Mouse (Mus musculus) small intestine, adult 2 months (tissue): ENCODE results near the gene Kxd1.

ENCODE experiments used
- CTCF ChIP-seq: fragments of 200-500 bp; IDR thresholded peaks from 2 replicates; pipeline ENCODE4 v1.5.1; 2012; ENCODE audit warnings: low read depth, mild to moderate bottlenecking, control low read depth, inconsistent platforms, low read length, moderate library complexity, mixed read lengths; ENCODE audit not compliant: insufficient replicate concordance, insufficient read length; ENCODE audit errors: extremely low read depth
- POLR2A ChIP-seq: fragments of 200-500 bp; IDR thresholded peaks from 2 replicates; pipeline ENCODE4 v1.6.1; 2012; ENCODE audit warnings: low read depth, mild to moderate bottlenecking, control low read depth, inconsistent platforms, low read length, moderate library complexity

- TF ChIP-seq CTCF (no peak), POLR2A (peak; percentile 46; the same call in 1 of the 2 replicates)
Measured at GRCm38 (mm10) chr8:70539077-70539813, 11.5 kb upstream of the Kxd1 start, which contains the start of gene Ell.
